Mouse (Mus musculus) lung, postnatal 0 days (tissue): ENCODE data around the gene Vav2. TPM values are rescaled to one million over a fixed set of nuclear protein-coding genes. Genes with fewer than 3 reads are reported as not detected.

Source experiments
- ATAC-seq: fragments of 200-750 bp; cut with Nextera tagmentation; 2 replicates; pipeline ENCODE4 v1.8.0; 2017; ENCODE audit warnings: moderate library complexity
- DNase-seq: peaks from one replicate; pipeline ENCODE4 v3.0.0-alpha.2; 2016; ENCODE audit warnings: low spot score
- H3K27ac ChIP-seq: fragments of 300-500 bp; sonication (generic); 2 replicates; pipeline ENCODE4 v1.5.1; 2014; ENCODE audit warnings: antibody characterized with exemption, mild to moderate bottlenecking, low read length, mixed read lengths
- H3K27me3 ChIP-seq: fragments of 300-500 bp; sonication (generic); replicated peaks from 2 replicates; pipeline ENCODE4 v1.6.1; 2014; ENCODE audit warnings: low read length, mixed read lengths; ENCODE audit not compliant: insufficient read depth
- H3K36me3 ChIP-seq: fragments of 300-500 bp; sonication (generic); 2 replicates; pipeline ENCODE4 v1.6.1; 2014; ENCODE audit warnings: low read length, mixed read lengths; ENCODE audit not compliant: insufficient read depth
- H3K4me1 ChIP-seq: fragments of 300-500 bp; sonication (generic); 2 replicates; pipeline ENCODE4 v1.6.1; 2014; ENCODE audit warnings: antibody characterized with exemption, low read depth, low read length, mixed read lengths; ENCODE audit not compliant: insufficient read depth
- H3K4me2 ChIP-seq: fragments of 300-500 bp; sonication (generic); replicated peaks from 2 replicates; pipeline ENCODE4 v1.6.1; 2014; ENCODE audit warnings: low read depth, mild to moderate bottlenecking, low read length, moderate library complexity, mixed read lengths
- H3K4me3 ChIP-seq: fragments of 300-500 bp; sonication (generic); 2 replicates; pipeline ENCODE4 v1.5.1; 2014; ENCODE audit warnings: low read depth, low read length
- H3K9ac ChIP-seq: fragments of 300-500 bp; sonication (generic); replicated peaks from 2 replicates; pipeline ENCODE4 v1.6.1; 2014; ENCODE audit warnings: low read depth, mild to moderate bottlenecking
- H3K9me3 ChIP-seq: fragments of 300-500 bp; sonication (generic); 2 replicates; pipeline ENCODE4 v1.6.1; 2016; ENCODE audit warnings: low read length, mixed read lengths
- CTCF ChIP-seq: IDR thresholded peaks from 2 replicates; pipeline ENCODE4 v1.5.1; 2016; ENCODE audit warnings: antibody characterized with exemption, mild to moderate bottlenecking
- EP300 ChIP-seq: IDR thresholded peaks from 2 replicates; pipeline ENCODE4 v1.6.1; 2016; ENCODE audit warnings: antibody characterized with exemption, mild to moderate bottlenecking, control low read depth
- WGBS: fragments of 180-500 bp; shearing (Covaris S2); extraction: QIAGEN DNeasy Blood & Tissue Kit; methylation state at CpG from one replicate; pipeline ENCODE4 v1.1.7; 2014; 5-methylcytosine and 5-hydroxymethylcytosine counted together
- polyA plus RNA-seq: library from polyadenylated mRNA; unstranded; fragments of >200 nt; fragmentation: Nextera tagmentation; extraction: Ambion mirVana; gene quantifications from 2 replicates; pipeline ENCODE4 v1.2.1, GENCODE M21; 2015

The Vav2 gene
- polyA plus RNA-seq, 1 experiment from 2014 or later: 12.1 TPM

DNA sequence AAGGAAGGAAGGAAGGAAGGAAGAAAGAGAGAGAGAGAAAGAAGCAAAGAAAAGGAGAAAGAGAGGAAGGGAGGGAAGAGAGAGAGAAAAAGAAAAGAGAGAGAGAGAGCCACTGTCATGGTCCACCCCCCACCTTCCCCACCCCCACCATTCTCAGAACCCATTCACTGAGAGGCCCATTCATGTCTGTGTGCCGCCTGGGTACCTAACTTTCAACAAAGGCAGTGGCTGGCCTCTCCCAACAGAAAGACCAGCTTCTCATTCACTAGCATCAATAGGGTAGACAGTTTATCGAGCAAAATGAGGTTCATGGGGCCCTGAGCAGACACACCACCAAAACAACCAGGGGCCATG, 13.3 kb downstream of the Vav2 start:
- TF ChIP-seq CTCF (no peak), EP300 (no peak)
- ATAC-seq (no peak), DNase-seq (no peak)
- Histone ChIP-seq H3K4me2 (peak overlapping the region; percentile 27; the same call in 1 of the 2 replicates), H3K9me3 (no peaks in the 10 kb centered on the region), H3K36me3 (no peaks in the 10 kb centered on the region), H3K27ac (peak overlapping the region; percentile 66), H3K4me1 (peaks cover 56% of the 10 kb centered on the region), H3K27me3 (no peaks in the 10 kb centered on the region), H3K4me3 (no peak overlapping the region), H3K9ac (no peak overlapping the region)
- 60% methylated on average over 2 of the region's 2 CpGs for WGBS

DNA sequence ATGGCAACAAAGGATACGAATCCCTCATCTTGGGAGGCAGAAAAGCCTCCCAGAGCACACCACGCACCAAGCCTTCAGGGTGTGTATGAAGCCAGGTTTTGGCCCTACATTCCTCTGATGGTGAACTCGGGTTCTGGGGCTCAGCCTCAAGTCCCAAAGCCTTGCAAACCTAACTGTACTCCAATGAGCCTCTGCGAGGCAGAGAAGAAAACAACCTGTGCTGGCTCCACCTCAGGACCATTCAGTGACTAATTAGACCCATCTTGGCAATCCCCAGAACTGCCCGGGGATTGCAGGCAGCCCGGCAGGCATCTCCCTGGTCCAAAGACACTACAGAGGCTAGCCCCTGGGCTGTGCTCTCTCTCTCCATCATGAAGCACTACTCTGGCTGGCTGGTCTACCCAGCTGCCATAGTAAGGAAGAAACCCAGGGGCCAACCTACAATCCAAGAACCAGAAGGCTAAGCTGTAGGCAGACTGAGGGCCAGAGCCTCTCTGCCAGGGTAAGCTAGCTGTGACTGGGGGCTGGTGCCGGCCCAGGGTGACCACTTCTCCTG, 14.5 kb downstream of the Vav2 start:
- H3K9me3 ChIP-seq: no peaks in the 10 kb centered on the region
- ATAC-seq (no peak), DNase-seq (no peak)
- WGBS: 31% methylated on average over 7 of the region's 7 CpGs
- no peak overlapping the region for H3K4me3 ChIP-seq
- H3K4me2 ChIP-seq: 0 out of 2 replicates have a peak overlapping the region, but pooled peaks have one; percentile 8
- peak overlapping the region; percentile 82 for H3K27ac ChIP-seq
- no peaks in the 10 kb centered on the region for H3K36me3 ChIP-seq
- no peak overlapping the region for H3K9ac ChIP-seq
- no peak for TF ChIP-seq CTCF
- TF ChIP-seq EP300: no peak
- H3K27me3 ChIP-seq: no peaks in the 10 kb centered on the region
- peaks cover 51% of the 10 kb centered on the region for H3K4me1 ChIP-seq

DNA sequence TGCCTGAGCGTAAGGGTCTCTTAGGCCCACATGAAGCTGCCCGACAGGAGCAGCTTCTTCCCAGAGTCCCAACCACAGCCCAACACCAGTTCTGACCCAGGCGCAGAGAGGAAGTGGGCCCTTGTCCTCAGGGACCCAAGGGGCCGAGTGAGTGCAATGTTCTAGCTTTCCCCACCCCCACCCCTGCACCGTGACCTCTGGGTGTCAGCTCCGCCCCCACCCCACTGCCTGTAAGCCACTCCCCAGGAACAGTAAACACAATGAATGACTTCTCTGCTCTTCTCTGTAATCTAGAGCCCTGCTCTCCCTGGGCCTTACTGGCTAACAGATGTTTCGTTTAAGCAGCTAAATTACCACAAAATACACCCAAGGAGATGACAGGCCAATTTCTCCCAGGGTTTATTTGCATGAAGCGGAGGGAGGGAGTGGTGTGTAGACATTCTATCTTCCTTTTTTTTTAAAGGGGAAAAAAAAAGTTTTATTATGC, 15.1 kb downstream of the Vav2 start:
- H3K27me3 ChIP-seq: no peaks in the 10 kb centered on the region
- ATAC-seq: peak; percentile 58
- peak; percentile 89 for DNase-seq
- H3K4me3 ChIP-seq: no peak overlapping the region
- H3K9me3 ChIP-seq: no peaks in the 10 kb centered on the region
- peak overlapping the region; percentile 82 for H3K27ac ChIP-seq
- H3K4me2 ChIP-seq: 0 out of 2 replicates have a peak overlapping the region, but pooled peaks have one; percentile 8
- H3K4me1 ChIP-seq: peaks cover 46% of the 10 kb centered on the region
- no peak overlapping the region for H3K9ac ChIP-seq
- TF ChIP-seq EP300 (no peak), CTCF (no peak)
- H3K36me3 ChIP-seq: no peaks in the 10 kb centered on the region
- 12% methylated on average over 8 of the region's 8 CpGs for WGBS

DNA sequence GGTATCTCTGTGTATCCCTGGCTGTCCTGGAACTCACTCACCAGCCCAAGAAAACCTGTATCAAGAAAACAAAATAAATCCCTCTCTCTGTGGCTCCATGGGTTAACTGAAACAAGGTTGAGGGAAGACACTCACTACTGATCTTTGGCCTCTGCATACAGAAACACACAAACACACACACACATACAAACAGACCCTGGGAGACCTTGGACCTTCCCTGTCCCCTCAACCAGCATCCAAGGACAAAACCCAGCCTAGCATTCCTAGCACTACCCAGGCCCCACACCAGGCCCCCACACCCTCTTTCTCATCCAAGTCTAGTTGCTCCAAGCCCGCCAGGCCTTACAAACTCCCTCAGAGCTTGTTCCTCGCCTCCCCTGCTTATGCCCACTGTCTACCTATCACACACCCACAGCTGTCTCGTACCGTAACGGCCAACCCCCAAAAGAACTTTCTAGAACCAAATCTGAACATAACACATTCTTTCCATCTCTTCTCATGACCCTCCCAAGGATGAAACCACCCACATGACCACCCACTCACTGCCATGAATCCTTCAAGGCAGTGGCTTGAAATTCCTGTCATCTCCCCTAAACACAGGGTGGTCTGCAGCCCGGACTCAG, 16.2 kb downstream of the Vav2 start:
- H3K9me3 ChIP-seq: no peaks in the 10 kb centered on the region
- H3K4me3 ChIP-seq: no peak overlapping the region
- H3K4me2 ChIP-seq: no peak overlapping the region
- H3K36me3 ChIP-seq: no peaks in the 10 kb centered on the region
- no peaks in the 10 kb centered on the region for H3K27me3 ChIP-seq
- ATAC-seq: no peak
- peaks cover 41% of the 10 kb centered on the region for H3K4me1 ChIP-seq
- 71% methylated on average over 6 of the region's 6 CpGs for WGBS
- TF ChIP-seq CTCF (no peak), EP300 (no peak)
- H3K9ac ChIP-seq: no peak overlapping the region
- DNase-seq: no peak
- H3K27ac ChIP-seq: 0 out of 2 replicates have a peak overlapping the region, but pooled peaks have one; percentile 82

DNA sequence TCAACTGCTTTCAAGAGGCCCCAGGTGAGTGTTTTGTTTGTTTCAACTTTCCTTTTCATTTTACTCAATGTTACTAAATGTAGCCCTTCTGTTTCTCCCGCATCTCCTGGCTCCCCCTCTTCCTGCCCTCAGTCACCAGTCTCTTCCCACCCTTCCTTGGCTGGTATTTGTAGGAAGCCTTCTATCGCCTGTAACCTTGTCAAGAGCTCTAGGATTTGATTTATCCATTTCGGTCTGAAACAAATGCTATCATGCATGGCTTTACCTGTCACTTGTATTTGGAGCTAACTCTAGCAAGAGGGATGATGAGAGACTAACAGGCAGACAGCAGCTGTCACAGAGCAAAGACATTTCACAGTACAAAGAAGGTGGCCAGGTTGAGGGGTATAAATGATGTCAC, 18.6 kb downstream of the Vav2 start:
- Histone ChIP-seq H3K4me3 (no peak overlapping the region), H3K9ac (no peak overlapping the region), H3K27me3 (no peaks in the 10 kb centered on the region), H3K4me2 (no peak overlapping the region), H3K36me3 (no peaks in the 10 kb centered on the region), H3K9me3 (no peaks in the 10 kb centered on the region), H3K4me1 (peaks cover 49% of the 10 kb centered on the region), H3K27ac (no peak overlapping the region)
- no peak for ATAC-seq
- 41% methylated on average over 3 of the region's 3 CpGs for WGBS
- TF ChIP-seq CTCF (no peak), EP300 (no peak)
- DNase-seq: no peak

DNA sequence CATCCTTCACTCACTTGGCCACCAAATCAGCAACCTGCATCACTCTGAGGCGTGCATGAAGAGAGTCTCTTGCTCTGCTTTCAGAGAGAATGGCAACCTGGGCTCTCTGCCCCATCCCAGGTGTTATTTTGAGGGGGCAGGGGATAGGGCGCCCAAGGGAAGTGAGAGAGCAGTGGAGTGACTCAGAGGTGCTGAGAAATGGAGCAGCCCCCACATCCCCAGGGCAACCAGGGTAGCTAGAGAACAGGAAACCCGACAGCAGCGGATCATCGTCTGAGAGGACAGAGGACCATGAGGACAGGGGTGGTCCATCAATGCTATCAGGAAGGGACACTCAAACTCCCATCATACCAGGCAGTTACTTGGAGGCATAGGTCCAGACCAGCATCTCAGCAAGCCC, 19.9 kb downstream of the Vav2 start:
- H3K4me2 ChIP-seq: no peak overlapping the region
- 73% methylated on average over 5 of the region's 5 CpGs for WGBS
- H3K27me3 ChIP-seq: no peaks in the 10 kb centered on the region
- DNase-seq (no peak), ATAC-seq (no peak)
- no peaks in the 10 kb centered on the region for H3K36me3 ChIP-seq
- no peak for TF ChIP-seq EP300
- TF ChIP-seq CTCF: no peak
- H3K4me1 ChIP-seq: peaks cover 41% of the 10 kb centered on the region
- no peak overlapping the region for H3K27ac ChIP-seq
- no peak overlapping the region for H3K9ac ChIP-seq
- H3K4me3 ChIP-seq: no peak overlapping the region
- no peaks in the 10 kb centered on the region for H3K9me3 ChIP-seq
